Mouse (Mus musculus): Measurements from ENCODE around the gene Eif4e. TPM values are rescaled to one million over a fixed set of nuclear protein-coding genes. Genes with fewer than 3 reads are reported as not detected.

Gene Eif4e
- polyA plus RNA-seq, 1 experiment from 2014 or later: 397 TPM

- Histone ChIP-seq H3K4me2 (ENCODE audit: low read length) (no peak overlapping the region), H3K4me3 (replicated peaks; ENCODE audit: low read length) (no peak overlapping the region), H3K27me3 (replicated peaks; ENCODE audit: control insufficient read depth, insufficient read depth, low read length) (no peaks in the 10 kb centered on the region), H3K9me3 (ENCODE audit: control insufficient read depth, low read length) (no peaks in the 10 kb centered on the region), H3K36me3 (ENCODE audit: control insufficient read depth, insufficient read depth) (no peaks in the 10 kb centered on the region), H3K27ac (ENCODE audit: low read length) (no peak overlapping the region), H3K9ac (replicated peaks; ENCODE audit: low read depth, low read length) (no peak overlapping the region), H3K4me1 (replicated peaks; ENCODE audit: control insufficient read depth, insufficient read depth, low read length) (peaks cover 28% of the 10 kb centered on the region)
- WGBS: 88% methylated on average over 8 of the region's 8 CpGs
- no peak for ATAC-seq
These were observed 4.8 kb downstream of the Eif4e start for GRCm38 (mm10) chr3:138530578-138531478.

- Histone ChIP-seq H3K4me1 (replicated peaks; ENCODE audit: control insufficient read depth, insufficient read depth, low read length) (peaks cover 21% of the 10 kb centered on the region), H3K9ac (replicated peaks; ENCODE audit: low read depth, low read length) (no peak overlapping the region), H3K4me2 (ENCODE audit: low read length) (no peak overlapping the region), H3K4me3 (replicated peaks; ENCODE audit: low read length) (no peak overlapping the region), H3K27ac (ENCODE audit: low read length) (no peak overlapping the region), H3K27me3 (replicated peaks; ENCODE audit: control insufficient read depth, insufficient read depth, low read length) (no peaks in the 10 kb centered on the region), H3K36me3 (ENCODE audit: control insufficient read depth, insufficient read depth) (no peaks in the 10 kb centered on the region), H3K9me3 (ENCODE audit: control insufficient read depth, low read length) (no peaks in the 10 kb centered on the region)
- ATAC-seq: no peak
- 77% methylated on average over 12 of the region's 12 CpGs for WGBS
These were observed 5.7 kb downstream of the Eif4e start for GRCm38 (mm10) chr3:138531479-138532181.

- Histone ChIP-seq H3K9me3 (ENCODE audit: control insufficient read depth, low read length) (no peaks in the 10 kb centered on the region), H3K36me3 (ENCODE audit: control insufficient read depth, insufficient read depth) (no peaks in the 10 kb centered on the region), H3K9ac (replicated peaks; ENCODE audit: low read depth, low read length) (no peak overlapping the region), H3K4me3 (replicated peaks; ENCODE audit: low read length) (no peak overlapping the region), H3K4me2 (ENCODE audit: low read length) (no peak overlapping the region), H3K27ac (ENCODE audit: low read length) (no peak overlapping the region), H3K4me1 (replicated peaks; ENCODE audit: control insufficient read depth, insufficient read depth, low read length) (peaks cover 21% of the 10 kb centered on the region), H3K27me3 (replicated peaks; ENCODE audit: control insufficient read depth, insufficient read depth, low read length) (no peaks in the 10 kb centered on the region)
- 62% methylated on average over 2 of the region's 2 CpGs for WGBS
- ATAC-seq: no peak
These were observed 6.8 kb downstream of the Eif4e start for GRCm38 (mm10) chr3:138532764-138533163.

GRCm38 (mm10) chr3:138536031-138536430, 10.1 kb downstream of the Eif4e start:
- Histone ChIP-seq H3K4me3 (replicated peaks; ENCODE audit: low read length) (no peak overlapping the region), H3K9me3 (ENCODE audit: control insufficient read depth, low read length) (no peaks in the 10 kb centered on the region), H3K27me3 (replicated peaks; ENCODE audit: control insufficient read depth, insufficient read depth, low read length) (no peaks in the 10 kb centered on the region), H3K27ac (ENCODE audit: low read length) (no peak overlapping the region), H3K9ac (replicated peaks; ENCODE audit: low read depth, low read length) (no peak overlapping the region), H3K36me3 (ENCODE audit: control insufficient read depth, insufficient read depth) (no peaks in the 10 kb centered on the region), H3K4me1 (replicated peaks; ENCODE audit: control insufficient read depth, insufficient read depth, low read length) (peaks cover 4% of the 10 kb centered on the region), H3K4me2 (ENCODE audit: low read length) (no peak overlapping the region)
- ATAC-seq: no peak
- WGBS: 98% methylated on average over 2 of the region's 2 CpGs

GRCm38 (mm10) chr3:138542621-138543020, 16.6 kb downstream of the Eif4e start:
- WGBS: 58% methylated on average over 3 of the region's 3 CpGs
- ATAC-seq: no peak

GRCm38 (mm10) chr3:138544117-138544516, 18.1 kb downstream of the Eif4e start:
- ATAC-seq: no peak
- H3K4me3 ChIP-seq (replicated peaks; ENCODE audit: low read length): no peak overlapping the region
- no peaks in the 10 kb centered on the region for H3K36me3 ChIP-seq (ENCODE audit: control insufficient read depth, insufficient read depth)
- H3K9ac ChIP-seq (replicated peaks; ENCODE audit: low read depth, low read length): no peak overlapping the region
- no peaks in the 10 kb centered on the region; the same call in 1 of the 2 replicates for H3K4me1 ChIP-seq (replicated peaks; ENCODE audit: control insufficient read depth, insufficient read depth, low read length)
- 85% methylated on average over 4 of the region's 4 CpGs for WGBS
- H3K27ac ChIP-seq (ENCODE audit: low read length): no peak overlapping the region
- H3K27me3 ChIP-seq (replicated peaks; ENCODE audit: control insufficient read depth, insufficient read depth, low read length): no peaks in the 10 kb centered on the region
- no peaks in the 10 kb centered on the region for H3K9me3 ChIP-seq (ENCODE audit: control insufficient read depth, low read length)
- no peak overlapping the region for H3K4me2 ChIP-seq (ENCODE audit: low read length)

More at GRCm38 (mm10) chr3:138542621-138543020, 16.6 kb downstream of the Eif4e start:
- H3K36me3 ChIP-seq (ENCODE audit: control insufficient read depth, insufficient read depth): no peaks in the 10 kb centered on the region
- no peaks in the 10 kb centered on the region; the same call in 1 of the 2 replicates for H3K4me1 ChIP-seq (replicated peaks; ENCODE audit: control insufficient read depth, insufficient read depth, low read length)
- H3K4me3 ChIP-seq (replicated peaks; ENCODE audit: low read length): no peak overlapping the region
- H3K27ac ChIP-seq (ENCODE audit: low read length): no peak overlapping the region
- H3K9me3 ChIP-seq (ENCODE audit: control insufficient read depth, low read length): no peaks in the 10 kb centered on the region
- H3K27me3 ChIP-seq (replicated peaks; ENCODE audit: control insufficient read depth, insufficient read depth, low read length): no peaks in the 10 kb centered on the region
- H3K9ac ChIP-seq (replicated peaks; ENCODE audit: low read depth, low read length): no peak overlapping the region
- H3K4me2 ChIP-seq (ENCODE audit: low read length): no peak overlapping the region

GRCm38 (mm10) chr3:138546678-138547077, 20.7 kb downstream of the Eif4e start:
- Histone ChIP-seq H3K4me1 (replicated peaks; ENCODE audit: control insufficient read depth, insufficient read depth, low read length) (no peaks in the 10 kb centered on the region; the same call in 1 of the 2 replicates), H3K27ac (ENCODE audit: low read length) (no peak overlapping the region), H3K4me3 (replicated peaks; ENCODE audit: low read length) (no peak overlapping the region), H3K4me2 (ENCODE audit: low read length) (no peak overlapping the region), H3K9me3 (ENCODE audit: control insufficient read depth, low read length) (no peaks in the 10 kb centered on the region), H3K27me3 (replicated peaks; ENCODE audit: control insufficient read depth, insufficient read depth, low read length) (no peaks in the 10 kb centered on the region), H3K9ac (replicated peaks; ENCODE audit: low read depth, low read length) (no peak overlapping the region), H3K36me3 (ENCODE audit: control insufficient read depth, insufficient read depth) (peaks cover 15% of the 10 kb centered on the region)
- ATAC-seq: no peak
- 87% methylated on average over 2 of the region's 2 CpGs for WGBS

- peaks cover 16% of the 10 kb centered on the region for H3K36me3 ChIP-seq (ENCODE audit: control insufficient read depth, insufficient read depth)
- H3K4me3 ChIP-seq (replicated peaks; ENCODE audit: low read length): no peak overlapping the region
- no peak overlapping the region for H3K9ac ChIP-seq (replicated peaks; ENCODE audit: low read depth, low read length)
- no peak for ATAC-seq
- no peaks in the 10 kb centered on the region for H3K27me3 ChIP-seq (replicated peaks; ENCODE audit: control insufficient read depth, insufficient read depth, low read length)
- H3K27ac ChIP-seq (ENCODE audit: low read length): no peak overlapping the region
- no peak overlapping the region for H3K4me2 ChIP-seq (ENCODE audit: low read length)
- 80% methylated on average over 4 of the region's 4 CpGs for WGBS
- no peaks in the 10 kb centered on the region for H3K9me3 ChIP-seq (ENCODE audit: control insufficient read depth, low read length)
- no peaks in the 10 kb centered on the region; the same call in 1 of the 2 replicates for H3K4me1 ChIP-seq (replicated peaks; ENCODE audit: control insufficient read depth, insufficient read depth, low read length)
These were observed 23.1 kb downstream of the Eif4e start for GRCm38 (mm10) chr3:138549045-138549444.

- Histone ChIP-seq H3K9ac (replicated peaks; ENCODE audit: low read depth, low read length) (no peak overlapping the region), H3K9me3 (ENCODE audit: control insufficient read depth, low read length) (no peaks in the 10 kb centered on the region), H3K27me3 (replicated peaks; ENCODE audit: control insufficient read depth, insufficient read depth, low read length) (no peaks in the 10 kb centered on the region), H3K4me1 (replicated peaks; ENCODE audit: control insufficient read depth, insufficient read depth, low read length) (no peaks in the 10 kb centered on the region), H3K36me3 (ENCODE audit: control insufficient read depth, insufficient read depth) (peaks cover 16% of the 10 kb centered on the region), H3K4me3 (replicated peaks; ENCODE audit: low read length) (no peak overlapping the region), H3K27ac (ENCODE audit: low read length) (no peak overlapping the region), H3K4me2 (ENCODE audit: low read length) (no peak overlapping the region)
- no peak for ATAC-seq
- WGBS: 93% methylated on average over 19 of the region's 19 CpGs
These were observed 24.6 kb downstream of the Eif4e start for GRCm38 (mm10) chr3:138550336-138551123.

All from forebrain, embryonic 16.5 days (tissue).